Mouse (Mus musculus) CH12.LX (cell line): ENCODE results near the gene 9830107B12Rik. TPM values are rescaled to one million over a fixed set of nuclear protein-coding genes. Genes with fewer than 3 reads are reported as not detected.

Experiments
- DNase-seq: peaks from one replicate; pipeline ENCODE4 v3.0.0-alpha.2; 2013; ENCODE audit errors: extremely low read depth
- H3K27ac ChIP-seq: 2 replicates; pipeline ENCODE4 v1.5.1; 2012; ENCODE audit warnings: low read depth, mild to moderate bottlenecking, control low read depth, moderate library complexity; ENCODE audit not compliant: insufficient read depth
- H3K27me3 ChIP-seq: replicated peaks from 2 replicates; pipeline ENCODE3; 2012; ENCODE audit warnings: inconsistent platforms
- H3K36me3 ChIP-seq, 2 experiments: replicated peaks in 1 of 2; 2 replicates each; pipeline versions ENCODE3 to v1.6.1; 2012; ENCODE audit warnings: inconsistent platforms in 1 of 2, low read length in 1 of 2, mild to moderate bottlenecking in 1 of 2, mixed read lengths in 1 of 2, moderate library complexity in 1 of 2; ENCODE audit not compliant: control insufficient read depth in 1 of 2, insufficient read depth in 1 of 2
- H3K4me1 ChIP-seq, 2 experiments: 2 replicates each; pipeline ENCODE4 v1.6.1; 2012; ENCODE audit warnings: inconsistent platforms in 1 of 2, moderate library complexity in 1 of 2; ENCODE audit not compliant: insufficient read depth in 2 of 2, control insufficient read depth in 1 of 2
- H3K4me2 ChIP-seq: 2 replicates; pipeline ENCODE4 v1.6.1; 2012; ENCODE audit warnings: low read depth, mild to moderate bottlenecking, control low read depth; ENCODE audit not compliant: poor library complexity, insufficient read depth, severe bottlenecking
- H3K4me3 ChIP-seq, 3 experiments: fragments of 150-350 bp in 1 of 3; sonication (generic) in 1 of 3; replicated peaks in 1 of 3; 2 replicates each; pipeline versions ENCODE3 to v1.5.1; 2011 to 2012; ENCODE audit warnings: low read depth in 2 of 3, low read length in 2 of 3, mild to moderate bottlenecking in 2 of 3, moderate library complexity in 2 of 3, control low read depth in 1 of 3, improper control_type of control experiment in 1 of 3, inconsistent platforms in 1 of 3, mixed read lengths in 1 of 3; ENCODE audit not compliant: poor library complexity in 1 of 3
- H3K79me2 ChIP-seq: replicated peaks from 2 replicates; pipeline ENCODE4 v1.6.1; 2012; ENCODE audit warnings: mild to moderate bottlenecking, moderate library complexity; ENCODE audit not compliant: control insufficient read depth, poor library complexity, insufficient read depth, severe bottlenecking; ENCODE audit errors: extremely low read depth
- H3K9ac ChIP-seq: 2 replicates; pipeline ENCODE4 v1.6.1; 2012; ENCODE audit warnings: low read depth, mild to moderate bottlenecking, control low read depth, moderate library complexity; ENCODE audit not compliant: insufficient read depth
- H3K9me3 ChIP-seq: replicated peaks from 2 replicates; pipeline ENCODE3; 2012; ENCODE audit warnings: low read length, inconsistent platforms, mixed read lengths
- BHLHE40 ChIP-seq: IDR thresholded peaks from 2 replicates; pipeline ENCODE4 v1.6.1; 2011; ENCODE audit warnings: mild to moderate bottlenecking, low read depth, low read length, improper control_type of control experiment
- CHD1 ChIP-seq: IDR thresholded peaks from 2 replicates; pipeline ENCODE4 v1.6.1; 2012; ENCODE audit warnings: low read depth, low read length, improper control_type of control experiment, inconsistent platforms
- CTCF ChIP-seq, 2 experiments: IDR thresholded peaks in 1 of 2; conservative IDR thresholded peaks in 1 of 2; 2 replicates each; pipeline ENCODE4 v1.5.1; 2011 to 2012; ENCODE audit warnings: low read depth in 2 of 2, low read length in 2 of 2, improper control_type of control experiment in 1 of 2, inconsistent platforms in 1 of 2, mild to moderate bottlenecking in 1 of 2, moderate library complexity in 1 of 2
- EP300 ChIP-seq: IDR thresholded peaks from 2 replicates; pipeline ENCODE4 v1.6.1; 2011; ENCODE audit warnings: low read length, improper control_type of control experiment
- ETS1 ChIP-seq: conservative IDR thresholded peaks from 2 replicates; pipeline ENCODE4 v1.6.1; 2012; ENCODE audit warnings: low read depth, mild to moderate bottlenecking, inconsistent platforms, low read length, improper control_type of control experiment, moderate library complexity
- GABPA ChIP-seq: IDR thresholded peaks from 2 replicates; pipeline ENCODE4 v1.6.1; 2012; ENCODE audit warnings: low read depth, low read length, improper control_type of control experiment, inconsistent platforms; ENCODE audit not compliant: insufficient replicate concordance
- JUN ChIP-seq: IDR thresholded peaks from 2 replicates; pipeline ENCODE4 v1.6.1; 2011; ENCODE audit warnings: low read depth, mild to moderate bottlenecking, low read length, improper control_type of control experiment, moderate library complexity; ENCODE audit not compliant: insufficient read depth
- JUND ChIP-seq: conservative IDR thresholded peaks from 2 replicates; pipeline ENCODE4 v1.6.1; 2011; ENCODE audit warnings: low read depth, low read length, improper control_type of control experiment
- KAT2A ChIP-seq: IDR thresholded peaks from 2 replicates; pipeline ENCODE4 v1.6.1; 2012; ENCODE audit warnings: low read length, improper control_type of control experiment, inconsistent platforms; ENCODE audit not compliant: insufficient replicate concordance
- MAFK ChIP-seq: IDR thresholded peaks from 2 replicates; pipeline ENCODE4 v1.6.1; 2011; ENCODE audit warnings: low read length, improper control_type of control experiment; ENCODE audit not compliant: insufficient replicate concordance
- MAX ChIP-seq: IDR thresholded peaks from 2 replicates; pipeline ENCODE4 v1.6.1; 2011; ENCODE audit warnings: low read length, improper control_type of control experiment
- MXI1 ChIP-seq: IDR thresholded peaks from 2 replicates; pipeline ENCODE4 v1.6.1; 2011; ENCODE audit warnings: mild to moderate bottlenecking, low read depth, low read length, improper control_type of control experiment
- POLR2A ChIP-seq: IDR thresholded peaks from 2 replicates; pipeline ENCODE4 v1.6.1; 2011; ENCODE audit warnings: low read depth, mild to moderate bottlenecking, improper control_type of control experiment, low read length
- SIN3A ChIP-seq: IDR thresholded peaks from 2 replicates; pipeline ENCODE4 v1.6.1; 2012; ENCODE audit warnings: low read length, improper control_type of control experiment, inconsistent platforms
- UBTF ChIP-seq: IDR thresholded peaks from 2 replicates; pipeline ENCODE4 v1.6.1; 2012; ENCODE audit warnings: low read depth, mild to moderate bottlenecking, inconsistent platforms, low read length, improper control_type of control experiment, moderate library complexity
- USF2 ChIP-seq: conservative IDR thresholded peaks from 2 replicates; pipeline ENCODE4 v1.6.1; 2011; ENCODE audit warnings: low read depth, low read length, improper control_type of control experiment
- ZKSCAN1 ChIP-seq: IDR thresholded peaks from 2 replicates; pipeline ENCODE4 v1.6.1; 2012; ENCODE audit warnings: low read depth, inconsistent platforms, low read length, improper control_type of control experiment, borderline replicate concordance
- dilution Hi-C: fragments of 300-500 bp; cut with MboI; formaldehyde crosslinking; loops from 2 replicates; pipeline ENCODE4 v1.14.3; 2020; ENCODE audit warnings: low sequenced_read_pairs; ENCODE audit not compliant: extremely low pct_unique_long_range_greater_than_20kb, extremely low pct_ligation_motif_present
- in situ Hi-C: fragments of 300-500 bp; cut with MboI; formaldehyde crosslinking; loops from 3 replicates; pipeline ENCODE4 v1.14.3; 2019; ENCODE audit warnings: low sequenced_read_pairs, low pct_ligation_motif_present, low pct_unique_long_range_greater_than_20kb, mixed read lengths
- polyA plus RNA-seq: library from polyadenylated mRNA; unstranded; fragments of >175 nt; gene quantifications from 2 replicates; pipeline ENCODE4 v1.2.1, GENCODE M21; 2012; ENCODE audit warnings: low read depth; ENCODE audit not compliant: insufficient read length
- total RNA-seq, 2 experiments: library from RNA; depleted of rRNA; stranded (reverse); fragments of 300-350 nt in 1 of 2; fragments of >200 nt in 1 of 2; gene quantifications; 2 replicates each; pipeline ENCODE4 v1.2.3; 2012 to 2014

The 9830107B12Rik gene
- total and polyA plus RNA-seq, 3 experiments = not detected

DNA sequence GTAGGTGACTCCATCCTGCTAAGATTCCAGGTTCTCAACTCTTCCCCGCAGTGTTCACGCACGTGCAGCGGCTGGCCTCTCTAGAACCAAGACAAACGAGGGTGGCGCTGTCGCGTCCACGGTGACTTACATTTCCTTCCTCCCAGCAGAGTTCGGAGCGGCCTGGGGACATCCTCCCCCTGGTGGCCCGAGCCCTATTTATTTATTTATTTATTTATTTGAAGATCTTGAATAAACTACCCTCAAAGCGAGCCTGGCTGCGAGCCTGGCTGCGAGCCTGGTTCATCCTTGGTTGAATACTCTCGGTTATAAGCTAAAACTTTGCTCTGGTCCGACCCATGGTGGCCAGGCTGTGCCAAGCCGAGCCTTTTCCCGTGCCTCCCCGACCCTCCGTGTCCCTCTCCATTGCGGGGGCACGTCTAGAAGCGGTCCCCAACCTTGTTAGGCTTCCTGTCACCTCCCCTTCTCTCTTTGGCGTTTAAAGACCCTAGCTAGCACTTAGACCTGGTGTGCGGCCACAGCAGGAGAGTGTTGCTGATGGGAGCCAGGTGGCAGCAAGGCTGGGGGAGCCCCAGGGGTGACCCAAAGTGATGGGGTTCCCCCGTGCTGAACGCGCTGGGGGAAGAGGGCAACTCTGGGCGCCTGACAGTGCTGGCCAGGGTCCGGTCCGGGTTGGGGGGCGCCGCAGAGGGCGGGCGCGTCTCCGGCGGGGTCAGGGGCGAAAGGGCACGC lies 48.9 kb downstream of the 9830107B12Rik start:
- H3K9ac ChIP-seq = no peak overlapping the region
- H3K4me3 ChIP-seq = no peak overlapping the region
- TF ChIP-seq GABPA = no peak
- no peak for TF ChIP-seq EP300
- TF ChIP-seq CHD1 = no peak
- no peak for TF ChIP-seq CTCF (conservative IDR thresholded peaks at IDR 0.05 in 1 of 2, IDR thresholded peaks at IDR 0.05 in 1 of 2; ENCODE audit: low read depth in 2 of 2, low read length in 2 of 2)
- no peak for TF ChIP-seq ZKSCAN1
- no peak for TF ChIP-seq ETS1
- TF ChIP-seq MAFK = no peak
- TF ChIP-seq MXI1 = no peak
- no peak for TF ChIP-seq MAX
- TF ChIP-seq JUND = no peak
- no peak for TF ChIP-seq JUN
- TF ChIP-seq, all 38 proteins: peak for 0
- dilution Hi-C loops = no loop called here
- Histone ChIP-seq H3K36me3 (no peaks in the 10 kb centered on the region), H3K27me3 (no peaks in the 10 kb centered on the region), H3K4me1 (peaks cover 2 to 40% of the 10 kb centered on the region in 2 experiments; a peak in 3 of 4 replicates), H3K27ac (no peak overlapping the region), H3K79me2 (no peaks in the 10 kb centered on the region), H3K9me3 (peaks cover 30% of the 10 kb centered on the region), H3K4me2 (no peak overlapping the region)
- DNase-seq = no peak
- in situ Hi-C loops = loop anchor here (5.0 to 10.0 kb wide), 2 partner anchors 52 to 300 kb away; no protein-coding TSS in a partner anchor

DNA sequence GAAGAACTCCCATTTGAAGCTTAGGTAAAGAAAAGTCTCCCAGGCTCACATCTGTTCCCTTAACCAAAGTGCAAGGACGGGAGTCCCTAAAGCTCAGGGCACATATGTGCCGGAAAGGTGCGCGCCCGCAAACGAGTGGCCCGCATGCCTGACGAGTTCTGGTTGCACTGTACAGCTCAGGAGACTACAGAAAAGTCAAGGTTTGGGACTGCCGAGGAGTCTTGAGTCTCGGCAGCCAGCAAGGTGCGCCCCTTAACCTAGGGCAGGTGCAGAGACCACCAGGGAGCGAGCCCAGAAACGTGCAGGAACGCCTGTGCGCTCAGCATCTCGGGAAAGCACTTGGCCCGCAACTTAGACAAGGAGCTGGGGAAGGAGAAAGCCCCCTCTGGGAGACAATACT lies 49.7 kb downstream of the 9830107B12Rik start:
- H3K27ac ChIP-seq = no peak overlapping the region
- no peak for DNase-seq
- no peaks in the 10 kb centered on the region for H3K27me3 ChIP-seq
- no peak overlapping the region for H3K4me3 ChIP-seq
- no peak overlapping the region for H3K9ac ChIP-seq
- no peak overlapping the region for H3K4me2 ChIP-seq
- dilution Hi-C loops = no loop called here
- in situ Hi-C loops = loop anchor here (5.0 to 10.0 kb wide), 2 partner anchors 52 to 299 kb away; no protein-coding TSS in a partner anchor
- peaks cover 30% of the 10 kb centered on the region for H3K9me3 ChIP-seq
- H3K36me3 ChIP-seq = no peaks in the 10 kb centered on the region
- no peaks in the 10 kb centered on the region for H3K79me2 ChIP-seq
- TF ChIP-seq UBTF (no peak), BHLHE40 (no peak), USF2 (no peak), SIN3A (no peak), KAT2A (no peak), POLR2A (no peak), ZKSCAN1 (no peak)
- TF ChIP-seq, all 38 proteins: peak for 0
- H3K4me1 ChIP-seq = peaks cover 2 to 37% of the 10 kb centered on the region in 2 experiments; a peak in 3 of 4 replicates
